Mouse (Mus musculus): Measurements from ENCODE around the gene Phlda3. TPM values are rescaled to one million over a fixed set of nuclear protein-coding genes. Genes with fewer than 3 reads are reported as not detected.

The Phlda3 gene
- total RNA-seq (2021): 10 to 100 TPM; 14.0 to 16.6 TPM

DNA sequence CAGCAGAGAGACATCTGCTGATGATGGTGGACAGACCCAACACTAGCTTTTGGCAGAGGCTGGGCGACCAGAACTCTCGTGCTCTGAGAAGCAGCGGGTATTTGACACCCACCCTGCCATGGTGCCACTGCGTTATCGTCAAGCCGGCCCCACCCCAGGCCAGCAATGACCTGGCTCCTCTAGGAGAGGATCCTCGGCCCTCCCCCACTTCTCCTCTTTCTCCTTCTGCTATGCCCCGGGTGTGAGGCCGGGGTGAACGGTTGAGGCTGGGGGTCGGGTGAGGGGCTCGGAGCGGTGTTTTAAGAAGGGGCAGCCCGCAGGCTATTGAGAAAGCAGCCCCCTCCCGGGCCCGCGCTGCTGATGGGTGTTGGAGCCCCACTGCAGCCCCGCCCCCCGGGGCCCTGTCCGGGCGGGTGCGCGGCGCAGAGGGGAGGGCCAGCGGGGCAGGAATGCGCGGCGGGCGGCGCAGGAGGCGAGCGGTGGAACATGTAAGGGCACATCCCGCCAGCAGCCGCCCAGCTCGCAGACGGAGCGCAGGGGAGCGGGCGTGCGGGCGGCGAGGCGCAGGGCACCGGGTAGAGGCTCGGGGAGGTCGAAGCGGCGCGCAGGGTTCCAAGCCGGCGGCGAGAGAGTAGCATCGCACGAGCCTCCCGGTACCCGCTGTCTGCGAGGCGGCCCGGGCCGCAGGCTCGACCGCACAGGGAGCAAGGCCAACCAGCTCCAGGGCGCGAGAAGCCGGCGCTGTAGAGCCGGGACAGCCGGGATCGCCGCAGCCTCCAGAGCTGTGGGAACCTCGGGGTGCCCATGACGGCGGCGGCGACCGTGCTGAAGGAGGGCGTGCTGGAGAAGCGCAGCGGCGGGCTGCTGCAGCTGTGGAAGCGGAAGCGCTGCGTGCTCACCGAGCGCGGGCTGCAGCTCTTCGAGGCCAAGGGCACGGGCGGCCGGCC is at the start of gene Phlda3:
Phlda3 (plus strand) TSS at position 475 of the 947 bp plus-strand sequence.
- peak; percentile 64 to 66 for DNase-seq

DNA sequence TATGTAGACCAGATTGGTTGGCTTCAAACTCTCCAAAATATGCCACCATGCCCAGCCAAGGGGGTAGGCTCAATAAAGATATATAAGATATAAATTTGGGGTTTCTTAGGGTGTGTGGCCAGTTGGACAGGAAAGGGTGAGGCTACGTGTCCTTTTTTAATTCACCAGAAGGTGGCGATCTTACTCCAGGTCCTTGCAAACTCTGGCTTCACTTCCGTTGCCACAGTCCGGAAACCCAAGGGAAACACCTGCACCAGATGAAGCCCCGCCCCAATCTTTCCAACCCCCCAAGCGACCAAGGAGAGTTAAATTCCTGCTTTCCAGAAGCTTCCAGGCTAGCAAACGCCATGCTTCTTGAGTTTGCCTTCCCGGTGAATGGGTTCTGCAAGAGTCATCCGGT is 46.4 kb upstream of the Phlda3 start:
- DNase-seq: peak; percentile 46 to 58

DNA sequence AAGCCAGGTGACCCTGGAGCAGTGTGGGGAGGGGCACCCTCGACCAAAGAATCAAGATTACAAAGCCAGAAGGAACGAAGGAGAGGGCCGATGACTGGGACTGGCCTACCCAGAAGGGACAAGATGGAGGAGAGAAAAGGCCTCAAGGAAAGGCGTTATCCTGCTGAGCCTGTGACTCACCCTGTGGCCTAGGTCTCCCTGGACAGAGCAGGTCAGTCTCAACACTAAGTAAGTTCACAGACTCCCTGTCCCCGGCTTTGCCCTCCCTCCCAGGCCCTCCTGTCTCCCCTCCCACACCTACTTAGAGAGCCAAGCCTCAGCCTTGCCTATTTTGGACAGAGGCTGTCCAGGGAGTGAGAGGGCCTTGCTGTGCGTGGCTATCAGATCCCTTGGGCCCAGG is 45.9 kb upstream of the Phlda3 start, which contains the start of gene Csrp1:
Csrp1 (plus strand) TSS at position 79 of the 400 bp plus-strand sequence.
- DNase-seq: no peak

DNA sequence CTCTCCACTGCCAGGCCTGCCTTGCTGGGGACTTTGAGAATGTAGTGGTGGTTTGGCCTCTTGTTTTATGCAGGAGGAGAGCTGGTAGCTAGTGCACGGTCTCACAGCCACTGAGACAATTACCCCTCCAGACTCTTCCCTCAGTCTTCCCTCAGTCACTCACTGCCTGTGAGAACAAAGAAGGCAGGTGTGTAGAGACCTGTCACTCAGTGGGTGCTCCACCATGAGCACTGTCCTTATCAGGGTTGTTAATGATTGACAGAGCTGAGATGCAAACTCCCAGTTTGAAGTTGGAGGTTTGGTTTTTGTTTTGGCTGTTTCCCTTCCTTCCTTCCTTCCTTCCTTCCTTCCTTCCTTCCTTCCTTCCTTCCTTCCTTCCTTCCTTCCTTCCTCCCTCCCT is 42.9 kb upstream of the Phlda3 start:
- no peak for DNase-seq

DNA sequence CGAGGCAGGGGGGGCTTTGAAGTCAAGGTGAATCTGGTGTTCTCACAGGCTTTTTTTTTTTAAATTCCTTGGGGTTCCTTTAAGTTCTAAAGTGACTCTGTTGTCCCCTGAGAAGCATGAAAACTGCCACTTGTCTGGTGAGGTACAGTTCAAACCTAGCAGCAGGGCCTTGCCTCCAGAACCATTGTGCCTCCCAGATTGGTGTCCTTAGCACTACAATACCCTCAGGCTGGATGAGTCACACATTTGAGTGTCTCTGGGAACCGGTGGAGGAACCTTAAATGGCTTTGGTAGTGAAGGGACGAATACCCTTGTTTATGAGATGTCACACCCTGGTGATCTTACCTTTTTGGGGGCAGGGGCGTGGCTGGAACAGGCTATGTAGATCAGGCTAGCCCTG is 41.8 kb upstream of the Phlda3 start:
- no peak for DNase-seq

DNA sequence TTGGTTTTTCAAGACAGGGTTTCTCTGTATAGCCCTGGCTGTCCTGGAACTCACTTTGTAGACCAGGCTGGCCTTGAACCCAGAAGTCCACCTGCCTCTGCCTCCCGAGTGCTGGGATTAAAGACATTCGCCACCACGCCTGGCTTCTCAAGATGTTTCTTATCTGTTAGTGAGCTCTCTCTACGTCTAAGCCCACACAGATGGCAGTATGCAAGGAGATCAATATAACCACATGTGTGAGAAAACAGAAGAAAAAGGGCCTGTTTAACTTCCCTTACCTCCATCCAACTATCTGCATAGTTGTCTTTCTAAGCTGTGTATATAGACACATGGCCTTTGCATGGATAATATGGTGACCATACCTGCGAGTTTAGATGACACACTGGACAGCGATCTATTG is 40.6 kb upstream of the Phlda3 start:
- DNase-seq: no peak

DNA sequence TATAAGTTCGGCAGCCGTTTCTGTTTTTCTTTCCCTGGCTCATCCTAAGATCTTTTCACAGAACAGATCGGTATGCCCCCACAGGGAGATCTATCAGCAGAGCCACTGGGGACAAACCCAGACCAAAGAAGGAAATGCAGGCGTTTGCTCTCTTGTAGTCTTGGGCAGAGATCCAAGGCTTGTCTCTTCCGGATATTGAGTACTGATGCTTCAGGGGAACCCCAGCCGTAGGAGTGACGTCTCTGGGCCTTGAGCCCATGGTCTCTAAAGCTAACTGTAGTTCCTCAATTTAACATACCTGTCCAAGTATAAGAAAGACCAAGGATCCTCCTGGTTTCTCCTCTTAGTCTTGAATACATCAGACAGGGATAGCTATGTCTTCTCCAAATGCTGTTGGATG is 40.0 kb upstream of the Phlda3 start:
- DNase-seq: no peak

DNA sequence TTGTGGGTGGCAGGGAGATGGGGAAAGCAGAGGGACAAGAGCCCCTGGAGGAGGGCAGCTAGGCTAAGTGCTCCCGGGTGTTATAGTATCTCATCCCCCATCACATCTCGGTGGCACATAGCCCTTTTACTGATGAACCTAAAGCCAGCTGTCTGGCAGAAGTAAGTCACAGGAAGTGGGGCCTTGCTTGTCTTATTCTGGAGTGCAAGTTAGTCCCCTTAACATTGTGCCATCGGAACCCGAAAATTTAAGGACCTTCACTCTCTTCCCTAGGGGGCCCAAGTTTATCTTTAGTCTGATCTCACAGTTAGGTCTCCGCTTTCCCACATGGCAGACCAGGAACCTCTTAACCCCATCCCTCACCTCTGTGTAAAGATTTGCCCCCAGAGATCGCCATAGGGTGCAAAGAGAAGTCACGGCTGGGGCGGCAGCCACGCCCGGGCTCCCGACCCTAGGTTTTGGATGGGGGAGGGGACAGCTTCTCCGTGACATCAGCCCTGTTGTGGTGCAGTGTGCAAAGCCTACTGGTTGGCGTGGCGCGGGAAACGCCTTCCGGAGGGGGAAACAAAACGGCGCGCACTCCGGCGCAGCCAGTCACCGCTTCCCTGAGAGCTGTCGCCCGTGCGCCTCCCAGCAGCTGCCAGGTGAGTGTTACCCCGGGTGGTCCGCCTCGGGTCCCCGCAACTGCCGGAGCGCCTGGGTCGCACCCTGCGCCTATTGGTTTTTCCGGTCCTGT is 37.1 kb upstream of the Phlda3 start:
- peak; percentile 79 to 81 for DNase-seq

DNA sequence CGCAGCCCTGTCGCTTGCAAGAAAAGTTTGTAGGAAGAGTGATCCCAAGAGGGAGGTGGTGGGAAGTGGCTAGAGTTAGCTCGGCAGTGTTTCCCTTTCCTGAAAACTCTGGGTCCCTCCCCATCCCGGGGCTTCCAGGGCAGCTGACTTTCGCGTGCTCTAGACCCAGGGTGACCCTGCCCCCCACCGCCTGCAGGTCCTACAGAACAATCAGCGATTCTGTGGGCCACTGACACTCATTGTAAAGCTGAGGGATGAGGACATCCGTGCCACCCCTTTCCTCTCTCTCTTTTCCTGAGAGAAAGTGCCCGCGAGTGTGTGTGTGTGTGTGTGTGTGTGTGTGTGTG is 36.6 kb upstream of the Phlda3 start:
- DNase-seq: peak in 1 of 2 experiments; percentile 43

DNA sequence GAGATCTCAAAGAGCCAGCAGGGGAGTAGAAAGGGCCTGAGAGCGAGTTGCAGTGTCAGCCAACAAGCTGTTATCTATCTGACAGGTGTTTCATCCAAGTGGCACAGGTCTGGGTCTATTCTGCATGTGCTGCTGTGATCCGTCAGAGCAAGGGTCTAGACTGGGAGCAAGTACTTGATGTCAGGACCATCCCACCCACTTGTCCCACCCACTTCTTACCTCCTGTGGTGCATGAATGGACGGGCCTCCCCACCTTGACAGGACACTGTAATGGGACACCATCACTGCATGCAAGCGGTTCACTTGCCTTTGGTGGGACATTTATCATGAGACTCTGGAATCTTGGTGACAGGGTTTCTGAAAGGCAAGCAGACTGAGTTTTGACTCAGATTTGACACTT is 36.1 kb upstream of the Phlda3 start:
- no peak for DNase-seq

DNA sequence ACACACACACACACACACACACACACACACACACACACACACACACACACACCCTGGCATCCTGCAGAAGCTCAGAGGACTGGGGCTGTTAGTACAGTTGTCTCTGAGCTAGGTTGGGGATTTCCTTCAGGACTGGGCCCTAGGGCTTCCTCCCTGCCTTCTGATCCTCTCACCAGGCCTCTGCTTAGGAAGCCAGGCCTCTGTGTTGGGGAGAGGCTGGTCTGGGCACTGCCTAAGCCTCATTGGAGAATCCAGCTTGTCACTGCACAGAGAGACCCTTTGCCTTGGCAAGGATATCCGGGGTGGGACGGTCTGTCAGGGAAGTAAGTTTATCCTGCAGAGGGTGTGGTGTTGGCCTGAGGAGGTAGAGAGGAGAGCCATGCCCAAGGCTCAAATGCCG is 35.6 kb upstream of the Phlda3 start:
- DNase-seq: no peak

DNA sequence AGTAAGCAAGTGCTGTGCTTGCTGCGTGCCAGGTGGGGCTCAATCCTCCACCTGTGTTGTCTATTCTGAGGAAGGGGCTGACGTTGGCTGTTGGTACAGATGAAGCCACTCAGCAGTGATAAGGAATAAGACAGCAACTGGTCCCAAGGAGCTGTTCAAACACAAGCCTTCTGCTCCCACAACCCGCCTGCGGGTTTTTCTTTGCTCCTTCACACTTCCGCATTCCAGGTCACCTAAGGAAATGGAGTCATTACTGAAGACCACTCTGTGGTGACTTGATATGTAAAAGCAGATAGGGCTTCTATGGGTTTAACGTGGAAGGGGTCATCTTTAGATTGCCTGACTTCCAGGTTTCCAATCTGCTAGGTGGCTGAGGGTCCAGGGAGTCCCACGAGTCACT is 34.5 kb upstream of the Phlda3 start:
- DNase-seq: no peak

DNA sequence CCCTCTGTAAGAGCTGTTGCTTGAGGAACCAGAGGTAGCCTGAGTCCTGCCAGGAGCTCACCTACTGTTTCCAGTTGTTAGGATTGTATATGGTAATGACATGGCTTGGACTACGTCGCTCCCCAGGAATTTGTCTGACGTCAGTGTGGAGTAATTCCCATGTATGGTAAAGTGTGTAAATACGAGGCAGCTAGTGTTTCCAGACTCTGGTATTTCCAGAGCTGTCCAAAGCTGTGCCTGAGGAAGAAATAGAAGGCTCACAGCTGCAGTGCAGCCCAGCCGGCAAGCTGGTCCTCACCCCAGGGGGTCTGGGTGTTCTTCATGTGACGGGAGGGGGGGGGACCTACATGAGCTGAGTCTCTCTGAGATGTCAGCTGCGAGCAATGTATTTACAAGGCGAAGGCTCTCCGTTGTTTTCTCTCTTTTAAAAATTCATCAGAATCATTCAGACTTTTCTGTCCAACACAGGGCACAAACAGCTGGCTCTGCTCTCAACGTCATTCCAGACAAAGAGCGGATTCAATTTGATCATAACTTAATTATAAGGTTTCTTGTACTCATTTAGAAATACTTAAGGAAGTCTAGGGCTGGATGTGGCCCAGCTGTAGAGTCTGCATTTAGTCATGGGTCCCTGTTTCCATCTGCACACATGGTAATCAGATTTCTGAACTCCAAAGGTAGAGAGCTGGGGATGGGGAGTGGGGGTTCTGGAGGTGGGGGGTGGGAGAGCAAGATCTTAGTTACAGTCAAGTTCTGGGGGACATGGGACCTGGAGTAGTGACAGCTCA is 33.8 kb upstream of the Phlda3 start:
- no peak for DNase-seq

DNA sequence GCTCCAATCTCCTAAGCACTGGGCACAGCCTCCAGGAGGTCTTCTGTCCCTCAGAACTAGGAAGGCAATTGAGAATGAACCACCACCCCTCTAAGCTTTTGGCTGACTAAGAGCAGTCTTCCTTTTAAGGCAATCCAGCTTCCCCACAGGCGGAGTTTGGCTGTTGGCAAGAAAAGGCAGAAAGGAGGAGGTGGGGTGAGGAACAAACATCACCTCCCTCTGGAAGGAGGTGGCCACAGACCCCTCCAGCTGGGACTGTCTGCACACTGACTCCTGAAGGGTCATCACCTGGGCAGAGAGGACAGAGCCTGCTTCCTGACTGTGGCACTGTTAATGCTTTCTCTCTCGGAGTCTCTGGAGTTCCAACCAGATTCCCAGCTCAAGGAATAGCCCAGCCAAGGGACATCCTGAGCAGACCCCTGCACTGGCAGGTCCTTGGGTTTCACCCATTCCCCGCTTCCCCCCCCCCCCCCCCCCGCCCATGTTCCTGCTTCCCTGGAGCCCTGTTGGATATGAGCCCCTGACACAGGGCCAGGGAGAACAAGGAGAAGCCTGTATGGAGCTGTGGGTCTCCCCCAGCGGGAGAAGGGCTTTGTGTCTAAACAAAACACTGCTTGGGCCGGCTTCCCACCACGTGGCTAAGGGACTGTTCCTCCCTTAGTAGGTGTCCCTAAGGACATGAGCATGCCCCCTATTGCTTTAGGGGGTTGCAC is 31.5 kb upstream of the Phlda3 start:
- DNase-seq: peak; percentile 59 to 67

DNA sequence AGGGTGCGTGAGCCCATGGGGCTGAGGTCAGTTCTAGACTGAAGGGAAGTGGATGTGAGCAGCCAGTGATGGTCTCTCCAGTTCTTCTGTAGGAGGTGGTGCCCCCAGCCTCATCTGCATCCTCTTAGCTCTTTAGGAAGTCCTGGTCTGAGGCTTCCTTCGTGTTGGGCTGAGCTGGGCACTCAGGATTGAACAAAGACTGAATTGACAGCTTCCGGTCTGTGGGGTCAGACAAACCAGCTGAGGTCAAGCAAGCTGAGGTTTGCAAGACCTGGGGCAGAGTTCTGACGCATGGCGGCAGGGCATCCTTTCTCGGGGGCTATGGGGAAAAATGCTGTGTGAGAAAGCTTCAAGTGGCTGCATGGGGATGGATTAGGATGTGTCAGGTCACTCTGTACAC is 30.5 kb upstream of the Phlda3 start:
- DNase-seq: no peak

DNA sequence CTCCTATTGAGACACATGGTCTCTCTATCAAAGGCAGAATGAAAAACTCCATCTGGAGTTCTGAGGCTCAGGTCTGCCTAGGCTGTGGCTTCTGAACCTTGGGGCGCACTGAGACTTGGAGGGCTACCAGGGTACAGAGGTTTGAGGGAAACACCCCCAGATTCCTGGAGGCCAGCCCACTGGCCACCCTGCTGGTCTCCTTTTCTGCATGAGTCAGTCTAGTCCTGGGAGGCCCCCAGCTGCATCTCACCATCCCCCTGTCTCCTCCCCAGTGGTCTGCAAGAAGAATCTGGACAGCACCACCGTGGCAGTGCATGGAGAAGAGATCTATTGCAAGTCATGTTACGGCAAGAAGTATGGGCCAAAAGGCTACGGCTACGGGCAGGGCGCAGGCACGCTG is 20.9 kb upstream of the Phlda3 start:
- DNase-seq: no peak

DNA sequence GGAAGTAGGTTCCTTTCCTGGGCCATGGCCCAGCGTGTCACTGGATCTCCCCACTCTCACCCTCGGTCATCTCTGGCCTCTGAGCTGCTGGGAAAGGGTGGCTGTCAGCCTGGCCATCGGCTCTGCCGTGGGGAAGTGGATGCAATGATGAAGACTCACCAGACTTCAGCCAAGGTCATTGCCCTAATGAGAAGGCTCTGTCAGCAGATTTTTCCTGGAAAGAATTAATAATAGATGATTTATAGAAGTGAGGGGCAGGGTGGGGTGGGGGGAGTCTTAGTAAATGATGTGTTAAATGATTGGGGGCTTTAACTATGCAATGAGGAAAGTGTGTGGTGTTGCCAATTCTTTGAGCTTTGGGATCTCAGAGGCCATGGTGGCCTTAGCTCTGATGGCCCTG is 19.7 kb upstream of the Phlda3 start:
- DNase-seq: no peak

DNA sequence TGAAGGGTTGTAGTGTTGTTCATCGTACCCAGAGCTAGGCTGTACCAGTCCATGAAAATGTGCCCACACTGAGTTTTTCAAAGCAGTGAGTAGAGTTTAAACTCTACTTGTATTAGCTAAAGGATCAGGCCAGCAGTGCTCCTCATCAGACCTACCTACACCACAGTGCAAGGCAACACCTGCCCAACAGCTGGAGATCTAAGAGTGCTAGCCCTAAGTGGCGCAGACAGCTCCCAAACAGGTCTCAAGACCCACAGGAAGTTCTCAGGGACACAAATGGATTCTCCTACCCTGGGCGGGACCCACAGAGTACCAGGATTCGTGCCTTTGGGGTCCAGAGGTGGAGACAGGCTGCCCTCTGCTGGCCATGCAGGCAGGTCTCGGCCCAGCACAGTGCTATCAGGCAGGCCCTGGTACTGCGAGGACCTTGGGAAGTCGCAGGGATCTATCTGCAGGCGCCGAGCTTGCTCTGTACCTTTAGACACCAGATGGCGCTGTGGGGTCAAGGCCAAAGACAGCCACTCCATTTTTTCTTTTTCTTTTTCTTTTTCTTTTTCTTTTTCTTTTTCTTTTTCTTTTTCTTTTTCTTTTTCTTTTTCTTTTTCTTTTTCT is 13.1 kb upstream of the Phlda3 start:
- peak; percentile 86 to 87 for DNase-seq

DNA sequence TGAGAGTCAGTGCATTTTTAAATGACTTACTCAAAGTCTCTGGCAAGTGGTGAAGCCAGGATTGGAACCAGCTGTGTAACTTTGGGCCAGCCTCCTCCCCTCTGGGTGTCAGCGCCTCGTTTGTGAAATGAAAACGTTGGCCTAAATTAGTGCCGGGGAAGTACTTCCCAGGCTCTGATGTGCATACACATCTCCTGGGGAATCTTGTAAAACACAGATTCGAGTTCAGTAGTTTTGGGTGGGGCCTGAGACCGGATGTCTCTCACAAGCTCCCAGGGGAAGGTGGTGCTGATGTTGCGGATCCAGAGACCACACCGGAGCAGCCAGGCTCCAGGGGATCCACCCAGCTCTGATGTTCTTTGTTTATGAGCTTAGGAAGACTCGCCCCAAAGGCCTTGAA is 10.6 kb upstream of the Phlda3 start:
- no peak for DNase-seq

DNA sequence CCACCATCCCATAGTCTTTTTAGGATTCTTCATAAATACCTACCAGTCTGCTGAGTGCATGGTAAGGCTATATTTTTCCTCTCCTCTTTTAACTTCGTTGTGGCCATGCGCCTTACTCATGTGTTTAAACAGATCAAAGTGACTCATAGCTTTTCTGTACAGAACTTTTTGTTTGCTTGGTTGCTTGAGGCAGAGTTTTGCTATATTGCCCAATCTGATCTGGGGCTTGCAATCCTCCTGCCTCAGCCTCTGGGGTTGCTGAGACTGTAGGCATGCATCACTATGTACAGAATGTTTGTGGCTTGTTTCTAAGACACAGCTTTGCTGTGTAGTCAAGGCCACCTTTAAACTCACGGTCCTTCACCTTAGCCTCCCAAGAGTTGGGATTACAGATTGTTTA is 10.0 kb upstream of the Phlda3 start:
- no peak for DNase-seq

DNA sequence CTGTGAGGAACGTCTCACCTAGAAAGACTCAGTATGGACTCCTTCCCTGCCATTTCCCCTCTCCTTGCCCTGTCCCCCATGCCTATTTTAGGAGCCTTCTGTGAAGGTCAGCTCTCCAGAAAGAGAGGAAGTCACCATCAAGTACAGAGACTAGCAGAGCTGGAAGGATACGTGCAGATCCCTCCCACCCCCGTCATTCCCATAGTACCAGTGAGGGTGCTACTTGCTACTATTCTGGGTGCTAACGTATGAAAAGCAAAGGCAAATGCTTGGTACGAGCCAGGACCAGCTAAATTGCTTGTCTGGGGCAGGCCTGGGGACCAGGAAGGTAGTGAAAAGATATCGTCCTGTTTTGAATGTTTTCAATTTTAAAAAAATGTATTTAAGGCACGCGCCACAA is 8.6 kb upstream of the Phlda3 start:
- DNase-seq: no peak

DNA sequence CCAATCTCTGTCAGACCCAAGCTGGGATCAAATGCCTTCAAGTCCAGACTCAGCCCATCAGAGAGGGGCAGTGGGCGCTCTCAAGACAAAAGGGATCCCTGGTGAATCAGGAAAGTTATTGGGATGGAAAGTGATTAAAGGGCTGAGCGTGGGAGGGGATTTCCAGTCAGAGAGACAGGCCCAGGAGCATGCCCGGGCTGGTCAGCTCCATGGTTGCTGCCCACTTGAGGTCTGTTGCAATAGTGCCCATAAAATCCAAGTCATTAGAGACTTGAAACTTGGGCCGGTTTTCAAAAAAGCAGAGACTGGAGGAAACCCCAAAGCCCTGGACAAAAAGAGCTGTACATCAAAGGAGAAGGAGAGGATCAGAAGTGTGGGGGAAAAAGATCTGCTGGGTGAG is 6.2 kb upstream of the Phlda3 start:
- no peak for DNase-seq
